Mouse (Mus musculus) testis, adult 2 months (tissue): ENCODE data around the gene Mical2. TPM values are rescaled to one million over a fixed set of nuclear protein-coding genes. Genes with fewer than 3 reads are reported as not detected.

ENCODE experiments used
- H3K27ac ChIP-seq: fragments of 200-500 bp; 2 replicates; pipeline ENCODE4 v1.5.1; 2012; ENCODE audit warnings: low read depth, low read length; ENCODE audit not compliant: control insufficient read depth, insufficient read depth
- H3K27me3 ChIP-seq: fragments of 200-500 bp; 2 replicates; pipeline ENCODE4 v1.6.1; 2012; ENCODE audit warnings: mild to moderate bottlenecking, low read length, moderate library complexity; ENCODE audit not compliant: control insufficient read depth, insufficient read depth
- H3K36me3 ChIP-seq: fragments of 200-500 bp; 2 replicates; pipeline ENCODE4 v1.6.1; 2012; ENCODE audit warnings: mild to moderate bottlenecking, low read length; ENCODE audit not compliant: control insufficient read depth, insufficient read depth
- H3K4me1 ChIP-seq: fragments of 200-500 bp; 2 replicates; pipeline ENCODE4 v1.6.1; 2012; ENCODE audit warnings: low read length; ENCODE audit not compliant: control insufficient read depth, insufficient read depth
- H3K4me3 ChIP-seq: fragments of 200-500 bp; 2 replicates; pipeline ENCODE4 v1.5.1; 2012; ENCODE audit warnings: low read depth, mild to moderate bottlenecking, low read length, moderate library complexity, mixed read lengths; ENCODE audit not compliant: control insufficient read depth
- CTCF ChIP-seq: fragments of 200-500 bp; IDR thresholded peaks from 2 replicates; pipeline ENCODE4 v1.5.1; 2012; ENCODE audit warnings: low read depth, mild to moderate bottlenecking, inconsistent platforms, low read length, moderate library complexity; ENCODE audit not compliant: control insufficient read depth, insufficient read depth, insufficient replicate concordance
- POLR2A ChIP-seq: fragments of 200-500 bp; IDR thresholded peaks from 2 replicates; pipeline ENCODE4 v1.6.1; 2012; ENCODE audit warnings: low read depth, mild to moderate bottlenecking, inconsistent platforms, low read length, moderate library complexity; ENCODE audit not compliant: control insufficient read depth
- polyA plus RNA-seq: library from polyadenylated mRNA; depleted of rRNA; stranded (reverse); fragments of >200 nt; gene quantifications from 2 replicates; pipeline ENCODE4 v1.2.3, GENCODE M21; 2012

The Mical2 gene
- polyA plus RNA-seq, 1 experiment = 148 TPM

DNA sequence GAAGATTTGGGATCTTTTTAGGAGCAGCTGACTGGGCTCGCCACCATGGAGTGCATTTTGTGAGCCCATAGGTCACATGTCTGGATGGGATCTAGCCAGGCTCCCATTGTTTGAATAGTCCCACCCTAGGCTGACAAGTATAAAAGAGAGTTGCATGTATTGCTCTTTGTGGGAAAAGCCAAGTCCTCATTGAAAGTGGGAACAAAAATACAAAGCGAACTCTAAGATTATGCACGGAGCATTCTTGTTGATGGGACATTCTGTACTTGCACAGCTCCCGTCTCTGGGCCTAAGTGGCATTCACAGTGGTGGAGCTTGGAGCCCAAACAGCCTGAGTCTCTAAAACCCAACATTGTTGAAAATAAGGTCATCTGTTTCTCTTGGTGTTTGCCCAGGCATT, 101.2 kb downstream of the Mical2 start:
- TF ChIP-seq CTCF (no peak), POLR2A (no peak)
- Histone ChIP-seq H3K4me3 (no peak overlapping the region), H3K4me1 (no peaks in the 10 kb centered on the region), H3K27ac (no peak overlapping the region), H3K27me3 (no peaks in the 10 kb centered on the region), H3K36me3 (no peaks in the 10 kb centered on the region)

DNA sequence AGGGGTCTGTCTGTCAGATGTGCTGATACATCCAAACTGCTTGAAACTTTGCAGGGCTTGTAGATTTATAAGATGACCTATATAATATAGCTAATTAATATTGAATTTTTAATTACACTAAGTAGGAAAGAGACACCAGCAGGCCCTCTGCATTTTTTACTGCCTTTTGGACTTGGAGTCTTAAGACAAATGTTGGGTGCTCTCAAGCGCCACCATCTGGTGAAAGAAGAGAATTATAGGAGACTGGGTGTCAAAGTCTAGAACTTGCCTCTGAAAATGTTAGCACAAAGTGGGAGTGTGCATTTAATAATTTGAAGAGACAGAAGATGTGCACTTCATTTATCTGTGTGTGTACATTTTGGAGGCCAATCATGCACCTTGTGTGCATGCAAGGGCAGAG, 103.3 kb downstream of the Mical2 start:
- Histone ChIP-seq H3K27me3 (no peaks in the 10 kb centered on the region), H3K27ac (no peak overlapping the region), H3K4me3 (no peak overlapping the region), H3K4me1 (no peaks in the 10 kb centered on the region), H3K36me3 (no peaks in the 10 kb centered on the region)
- TF ChIP-seq CTCF = no peak
- no peak for TF ChIP-seq POLR2A

DNA sequence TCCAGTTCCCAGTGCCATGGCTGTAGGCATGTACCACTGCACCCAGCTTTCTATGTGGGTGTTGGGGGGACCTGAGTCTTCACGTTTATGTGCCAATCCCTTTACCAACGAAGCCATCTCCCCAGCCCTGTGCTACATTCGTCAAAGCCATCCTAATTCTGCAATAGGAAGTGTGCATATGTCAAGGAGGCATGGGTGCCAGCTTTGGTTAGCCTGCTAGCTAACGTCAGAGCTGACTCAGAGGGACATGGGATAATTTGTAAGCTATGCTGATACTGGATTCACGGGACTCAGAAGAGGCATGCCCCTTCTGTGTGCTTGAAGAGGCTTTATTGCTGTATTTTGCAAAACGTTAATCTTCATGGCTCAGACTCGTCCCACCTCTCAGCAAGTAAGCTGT, 103.8 kb downstream of the Mical2 start:
- TF ChIP-seq POLR2A (no peak), CTCF (no peak)
- H3K27ac ChIP-seq = no peak overlapping the region
- no peaks in the 10 kb centered on the region for H3K36me3 ChIP-seq
- H3K27me3 ChIP-seq = no peaks in the 10 kb centered on the region
- no peak overlapping the region for H3K4me3 ChIP-seq
- no peaks in the 10 kb centered on the region for H3K4me1 ChIP-seq

DNA sequence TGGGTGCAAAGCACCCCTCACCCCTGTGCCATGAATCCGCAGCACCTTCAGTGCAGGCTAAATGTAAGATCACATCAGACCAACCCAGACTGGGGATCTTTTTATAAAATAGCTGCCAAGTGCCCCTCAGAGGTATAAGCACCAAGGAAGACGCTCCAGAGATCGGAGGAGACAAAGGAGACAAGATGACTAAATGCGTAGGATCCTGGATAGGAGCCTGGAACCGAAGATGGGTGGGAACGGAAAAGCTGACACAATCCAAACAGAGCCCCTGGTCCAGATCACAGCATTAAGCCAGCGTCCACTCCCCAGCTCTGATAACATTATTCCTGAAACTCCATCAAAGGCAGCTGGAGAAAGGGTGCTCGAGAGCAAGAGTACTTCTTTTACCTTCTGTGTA, 105.3 kb downstream of the Mical2 start:
- no peaks in the 10 kb centered on the region for H3K4me1 ChIP-seq
- H3K27me3 ChIP-seq = no peaks in the 10 kb centered on the region
- H3K36me3 ChIP-seq = no peaks in the 10 kb centered on the region
- no peak for TF ChIP-seq CTCF
- no peak for TF ChIP-seq POLR2A
- no peak overlapping the region for H3K4me3 ChIP-seq
- no peak overlapping the region for H3K27ac ChIP-seq

DNA sequence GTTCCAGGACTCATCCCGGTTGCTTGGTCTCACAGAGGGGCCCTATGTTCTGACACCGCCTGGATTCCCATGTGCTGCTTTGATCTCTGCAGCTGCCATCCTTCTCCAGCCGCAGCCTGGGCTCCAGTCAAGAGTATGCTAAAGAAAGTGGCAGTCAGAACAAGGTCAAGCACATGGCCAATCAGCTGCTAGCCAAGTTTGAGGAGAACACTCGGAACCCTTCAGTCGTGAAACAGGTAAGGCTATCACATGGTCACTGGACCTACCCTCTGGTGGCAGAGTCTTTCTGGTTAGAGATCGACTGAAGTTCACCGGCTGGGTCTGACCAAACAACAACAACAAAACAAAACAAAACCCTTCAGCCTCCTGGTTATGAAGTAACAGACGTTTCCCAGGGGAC, 106.1 kb downstream of the Mical2 start:
- Histone ChIP-seq H3K36me3 (no peaks in the 10 kb centered on the region), H3K4me3 (no peak overlapping the region), H3K4me1 (no peaks in the 10 kb centered on the region), H3K27me3 (no peaks in the 10 kb centered on the region), H3K27ac (no peak overlapping the region)
- TF ChIP-seq POLR2A (no peak), CTCF (no peak)

DNA sequence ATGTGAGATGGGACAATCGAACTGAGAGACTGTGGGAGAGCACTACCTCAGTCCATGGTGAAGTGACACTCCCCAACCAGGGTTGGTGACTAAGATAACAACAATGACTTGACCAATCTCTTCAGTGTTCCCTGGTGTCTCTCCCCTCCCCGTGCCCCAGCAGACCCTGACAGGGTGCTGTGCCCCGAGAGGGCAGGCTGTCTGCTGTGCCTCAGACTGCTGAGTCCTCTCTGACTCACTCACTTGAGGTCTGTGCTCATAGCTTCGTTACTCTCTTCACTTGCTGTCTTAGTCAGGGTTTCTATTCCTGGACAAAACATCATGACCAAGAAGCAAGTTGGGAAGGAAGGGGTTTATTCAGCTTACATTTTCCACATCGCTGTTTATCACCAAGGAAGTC, 106.8 kb downstream of the Mical2 start:
- H3K27ac ChIP-seq = no peak overlapping the region
- H3K4me1 ChIP-seq = no peaks in the 10 kb centered on the region
- H3K4me3 ChIP-seq = no peak overlapping the region
- no peaks in the 10 kb centered on the region for H3K36me3 ChIP-seq
- H3K27me3 ChIP-seq = no peaks in the 10 kb centered on the region
- no peak for TF ChIP-seq CTCF
- no peak for TF ChIP-seq POLR2A

DNA sequence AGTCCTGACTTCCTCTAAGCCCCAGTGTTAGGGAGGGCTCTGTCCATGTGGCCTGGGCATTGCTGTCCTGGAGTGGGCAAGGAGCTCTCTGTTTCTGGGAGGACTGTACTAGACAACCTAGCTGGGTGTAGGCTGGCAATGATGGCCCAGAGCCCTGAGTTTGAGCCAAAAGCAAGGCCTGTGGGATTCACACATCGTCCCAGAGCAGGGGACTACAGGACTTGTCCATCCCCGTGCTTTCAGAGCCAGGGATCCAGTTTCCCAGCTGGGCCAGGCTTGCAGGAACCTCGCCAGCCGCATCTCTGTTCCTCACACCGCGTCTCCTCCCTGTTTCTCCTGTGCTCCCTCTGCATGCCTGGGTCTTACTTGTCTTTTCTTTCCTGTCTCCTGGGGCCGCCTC, 107.7 kb downstream of the Mical2 start:
- no peak overlapping the region for H3K27ac ChIP-seq
- H3K36me3 ChIP-seq = no peaks in the 10 kb centered on the region
- TF ChIP-seq CTCF (no peak), POLR2A (no peak)

DNA sequence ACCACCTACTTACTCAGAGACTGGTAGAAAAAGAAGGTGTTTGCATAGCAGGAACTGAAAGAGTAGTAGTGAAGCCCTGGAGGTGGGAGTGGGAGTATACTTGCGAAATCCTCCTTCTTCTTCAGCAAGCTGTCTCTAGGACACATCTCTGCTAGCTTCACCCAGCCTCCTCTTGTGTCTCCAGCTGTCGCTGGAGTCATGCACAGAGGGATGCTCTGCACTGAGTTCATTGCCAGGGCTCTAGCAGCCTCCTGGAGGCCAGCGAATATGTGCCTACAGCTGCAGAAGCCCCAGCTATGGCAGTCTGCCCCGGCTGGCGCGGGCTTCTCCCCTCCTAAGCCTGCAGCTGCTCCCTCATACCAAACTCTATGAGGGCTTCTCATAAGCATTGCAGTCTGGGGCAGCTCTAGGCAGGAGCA, 110.6 kb downstream of the Mical2 start:
- H3K4me3 ChIP-seq = no peak overlapping the region
- H3K4me1 ChIP-seq = no peaks in the 10 kb centered on the region
- TF ChIP-seq CTCF = no peak
- no peak for TF ChIP-seq POLR2A
- no peak overlapping the region for H3K27ac ChIP-seq
- H3K27me3 ChIP-seq = no peaks in the 10 kb centered on the region
- H3K36me3 ChIP-seq = no peaks in the 10 kb centered on the region

More for the DNA sequence above, 107.7 kb downstream of the Mical2 start:
- no peaks in the 10 kb centered on the region for H3K4me1 ChIP-seq
- H3K4me3 ChIP-seq = no peak overlapping the region
- no peaks in the 10 kb centered on the region for H3K27me3 ChIP-seq
